Mouse (Mus musculus) hindbrain, embryonic 16.5 days (tissue): ENCODE measurements around the gene Wdfy3. TPM values are rescaled to one million over a fixed set of nuclear protein-coding genes. Genes with fewer than 3 reads are reported as not detected.

ENCODE experiments used
- ATAC-seq: fragments of 200-750 bp; cut with Nextera tagmentation; 2 replicates; pipeline ENCODE4 v1.8.0; 2017; ENCODE audit warnings: moderate TSS enrichment, moderate library complexity
- H3K27ac ChIP-seq: fragments of 300-500 bp; sonication (generic); 2 replicates; pipeline ENCODE4 v1.5.1; 2014; ENCODE audit warnings: low read depth, mild to moderate bottlenecking, control low read depth, low read length, moderate library complexity
- H3K27me3 ChIP-seq: fragments of 300-500 bp; sonication (generic); replicated peaks from 2 replicates; pipeline ENCODE4 v1.6.1; 2014; ENCODE audit warnings: low read length; ENCODE audit not compliant: control insufficient read depth, insufficient read depth
- H3K36me3 ChIP-seq: fragments of 300-500 bp; sonication (generic); 2 replicates; pipeline ENCODE4 v1.6.1; 2014; ENCODE audit warnings: mild to moderate bottlenecking, low read length, moderate library complexity, mixed read lengths; ENCODE audit not compliant: control insufficient read depth, insufficient read depth
- H3K4me1 ChIP-seq: fragments of 300-500 bp; sonication (generic); 2 replicates; pipeline ENCODE4 v1.6.1; 2014; ENCODE audit warnings: low read depth, low read length; ENCODE audit not compliant: control insufficient read depth, insufficient read depth
- H3K4me2 ChIP-seq: fragments of 300-500 bp; sonication (generic); 2 replicates; pipeline ENCODE4 v1.6.1; 2014; ENCODE audit warnings: mild to moderate bottlenecking, low read length, control low read depth, moderate library complexity
- H3K4me3 ChIP-seq: fragments of 300-500 bp; sonication (generic); 2 replicates; pipeline ENCODE4 v1.5.1; 2014; ENCODE audit warnings: mild to moderate bottlenecking, low read length, control low read depth, moderate library complexity
- H3K9ac ChIP-seq: fragments of 300-500 bp; sonication (generic); 2 replicates; pipeline ENCODE4 v1.6.1; 2014; ENCODE audit warnings: low read depth, mild to moderate bottlenecking, control low read depth, low read length, moderate library complexity
- H3K9me3 ChIP-seq: fragments of 300-500 bp; sonication (generic); 2 replicates; pipeline ENCODE4 v1.6.1; 2014; ENCODE audit warnings: mild to moderate bottlenecking, low read length, moderate library complexity; ENCODE audit not compliant: control insufficient read depth
- WGBS: fragments of 180-500 bp; shearing (Covaris S2); extraction: QIAGEN DNeasy Blood & Tissue Kit; methylation state at CpG from one replicate; pipeline ENCODE4 v1.1.7; 2014; 5-methylcytosine and 5-hydroxymethylcytosine counted together
- polyA plus RNA-seq: library from polyadenylated mRNA; unstranded; fragments of >200 nt; fragmentation: Nextera tagmentation; extraction: Ambion mirVana; gene quantifications from 2 replicates; pipeline ENCODE4 v1.2.1, GENCODE M21; 2015

The Wdfy3 gene
- polyA plus RNA-seq, 1 experiment from 2014 or later: 22.5 TPM

DNA sequence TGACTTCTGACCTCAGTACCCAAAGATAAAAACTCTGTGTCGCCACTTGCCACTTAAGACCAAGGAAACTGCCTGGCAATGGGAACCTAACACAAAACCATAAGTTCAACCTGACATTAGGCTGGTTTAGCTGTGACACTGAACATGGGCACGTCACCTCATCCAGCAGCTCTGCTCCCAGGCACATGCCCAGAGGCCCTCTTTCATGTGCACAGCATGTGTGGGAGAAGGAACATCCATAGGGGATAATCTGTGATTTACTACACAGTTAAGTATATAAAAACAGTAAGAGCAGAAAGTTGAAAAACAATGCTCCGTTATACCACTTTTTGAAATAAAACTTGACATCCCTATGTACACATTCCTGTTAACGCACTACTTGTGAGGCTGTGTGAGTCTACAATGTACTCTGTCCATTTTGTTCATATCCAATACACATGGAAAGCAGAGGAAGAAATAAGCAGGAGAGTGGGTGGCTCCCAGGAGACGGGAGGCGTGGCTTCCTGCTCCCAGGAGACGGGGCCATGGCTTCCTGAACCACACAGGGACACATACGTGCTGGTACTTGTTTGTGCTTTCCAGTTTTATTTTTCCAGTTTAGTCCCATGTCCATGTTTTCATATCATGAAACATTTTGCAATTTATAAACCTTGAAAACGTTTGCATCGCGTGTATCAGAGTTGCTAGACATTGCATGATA is 73.5 kb downstream of the Wdfy3 start:
- H3K36me3 ChIP-seq: no peaks in the 10 kb centered on the region
- no peak overlapping the region for H3K4me3 ChIP-seq
- no peaks in the 10 kb centered on the region for H3K4me1 ChIP-seq
- no peak overlapping the region for H3K9ac ChIP-seq
- H3K9me3 ChIP-seq: no peaks in the 10 kb centered on the region
- H3K27ac ChIP-seq: no peak overlapping the region
- no peaks in the 10 kb centered on the region for H3K27me3 ChIP-seq
- WGBS: 86% methylated on average over 11 of the region's 11 CpGs
- no peak overlapping the region for H3K4me2 ChIP-seq
- ATAC-seq: no peak

DNA sequence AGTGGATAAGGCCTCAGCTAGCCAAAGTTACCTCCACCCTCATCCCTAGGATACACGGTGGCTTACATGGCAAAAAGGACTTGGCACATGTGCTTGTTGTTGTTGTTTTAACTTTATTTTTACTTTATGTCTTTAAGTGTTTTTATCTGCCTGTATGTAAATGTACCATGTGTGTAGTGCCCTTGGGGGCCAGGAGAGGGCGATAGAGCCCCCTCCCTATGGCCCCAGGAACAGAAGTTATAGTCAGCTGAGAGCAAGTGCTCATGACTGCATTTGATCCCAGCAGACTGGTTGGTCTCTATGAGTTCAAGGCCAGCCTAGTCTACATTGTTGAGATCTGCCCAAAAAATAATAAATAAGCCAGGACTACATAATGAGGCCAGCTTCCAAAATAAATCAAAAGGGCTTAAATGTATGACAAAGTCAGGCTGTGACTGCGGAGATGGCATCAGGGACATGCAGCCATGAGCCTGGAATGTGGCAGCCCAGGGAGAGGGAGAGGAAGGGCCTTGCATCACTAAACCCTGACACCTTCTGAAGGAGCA is 74.2 kb downstream of the Wdfy3 start:
- Histone ChIP-seq H3K4me3 (no peak overlapping the region), H3K36me3 (no peaks in the 10 kb centered on the region), H3K4me2 (no peak overlapping the region), H3K27ac (no peak overlapping the region), H3K9me3 (no peaks in the 10 kb centered on the region), H3K9ac (no peak overlapping the region), H3K4me1 (no peaks in the 10 kb centered on the region), H3K27me3 (no peaks in the 10 kb centered on the region)
- 75% methylated on average over 3 of the region's 3 CpGs for WGBS
- no peak for ATAC-seq

GRCm38 (mm10) chr5:101993996-101994395 is 75.7 kb downstream of the Wdfy3 start:
- H3K27ac ChIP-seq: no peak overlapping the region
- WGBS: 39% methylated on average over 5 of the region's 5 CpGs
- no peak for ATAC-seq

GRCm38 (mm10) chr5:101992969-101993670 is 76.6 kb downstream of the Wdfy3 start:
- Histone ChIP-seq H3K27me3 (no peaks in the 10 kb centered on the region), H3K4me1 (no peaks in the 10 kb centered on the region; the same call in 1 of the 2 replicates), H3K36me3 (no peaks in the 10 kb centered on the region), H3K4me3 (no peak overlapping the region), H3K9ac (no peak overlapping the region), H3K9me3 (no peaks in the 10 kb centered on the region), H3K4me2 (no peak overlapping the region), H3K27ac (no peak overlapping the region)
- WGBS: 85% methylated on average over 7 of the region's 7 CpGs
- ATAC-seq: no peak

More at GRCm38 (mm10) chr5:101993996-101994395, 75.7 kb downstream of the Wdfy3 start:
- H3K4me3 ChIP-seq: no peak overlapping the region
- no peaks in the 10 kb centered on the region for H3K9me3 ChIP-seq
- H3K4me2 ChIP-seq: no peak overlapping the region
- H3K27me3 ChIP-seq: no peaks in the 10 kb centered on the region
- H3K9ac ChIP-seq: no peak overlapping the region
- H3K36me3 ChIP-seq: no peaks in the 10 kb centered on the region
- no peaks in the 10 kb centered on the region; the same call in 1 of the 2 replicates for H3K4me1 ChIP-seq

DNA sequence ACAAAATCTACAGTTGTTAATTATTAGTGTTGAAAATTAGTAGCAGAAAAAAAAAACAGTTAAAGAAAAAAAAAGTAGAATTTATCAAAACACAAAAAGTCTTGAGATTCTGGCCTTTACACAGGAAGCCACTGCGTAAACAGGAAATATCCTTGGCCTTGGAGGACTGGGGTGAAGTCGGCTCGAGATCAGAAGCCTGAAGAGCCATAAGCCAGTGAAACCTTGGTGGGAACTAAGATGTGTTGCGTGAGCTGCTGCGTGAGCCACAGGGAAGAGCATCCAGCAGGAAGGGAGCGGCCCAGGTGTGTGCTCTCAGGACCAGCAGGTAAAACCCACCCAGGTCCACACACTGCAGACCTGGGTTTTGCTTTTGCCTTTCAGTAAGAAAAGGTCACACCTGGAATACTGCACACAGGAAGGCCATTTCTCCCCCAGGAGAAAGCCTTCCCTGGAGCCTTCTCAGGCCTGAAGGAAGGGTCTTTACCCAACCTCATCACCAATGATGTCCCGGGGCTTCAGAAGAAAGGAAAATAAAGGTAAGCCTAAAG is 79.3 kb downstream of the Wdfy3 start:
- 89% methylated on average over 7 of the region's 7 CpGs for WGBS
- no peaks in the 10 kb centered on the region for H3K36me3 ChIP-seq
- no peak overlapping the region for H3K4me3 ChIP-seq
- H3K27me3 ChIP-seq: no peaks in the 10 kb centered on the region
- no peak overlapping the region for H3K27ac ChIP-seq
- no peak overlapping the region for H3K4me2 ChIP-seq
- H3K9ac ChIP-seq: no peak overlapping the region
- H3K9me3 ChIP-seq: no peaks in the 10 kb centered on the region
- H3K4me1 ChIP-seq: no peaks in the 10 kb centered on the region; the same call in 1 of the 2 replicates
- no peak for ATAC-seq

DNA sequence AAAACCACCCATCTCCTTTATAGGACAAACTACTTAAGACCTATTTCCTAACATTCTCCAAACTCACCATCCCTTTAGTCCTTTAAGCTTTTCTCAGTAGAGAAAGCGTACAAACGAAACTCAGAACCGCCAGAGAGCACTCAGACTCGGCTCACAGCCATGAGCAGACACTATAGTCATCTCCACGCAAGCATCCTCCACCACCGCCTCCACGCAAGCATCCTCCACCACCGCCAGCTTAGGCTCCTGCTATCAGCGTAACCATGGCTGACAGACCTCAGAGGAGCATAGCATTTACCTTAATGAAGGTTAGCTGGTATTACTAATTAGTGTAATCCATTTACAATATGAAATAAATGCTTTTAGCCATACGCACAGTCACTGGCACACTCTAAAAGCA is 81.2 kb downstream of the Wdfy3 start:
- H3K36me3 ChIP-seq: no peaks in the 10 kb centered on the region
- H3K4me3 ChIP-seq: no peak overlapping the region
- no peak overlapping the region for H3K27ac ChIP-seq
- no peaks in the 10 kb centered on the region; the same call in 1 of the 2 replicates for H3K4me1 ChIP-seq
- 88% methylated on average over 10 of the region's 10 CpGs for WGBS
- H3K27me3 ChIP-seq: no peaks in the 10 kb centered on the region
- H3K9me3 ChIP-seq: no peaks in the 10 kb centered on the region
- ATAC-seq: no peak
- H3K4me2 ChIP-seq: no peak overlapping the region
- H3K9ac ChIP-seq: no peak overlapping the region

- H3K9ac ChIP-seq: no peak overlapping the region
- H3K27me3 ChIP-seq: no peaks in the 10 kb centered on the region
- H3K9me3 ChIP-seq: no peaks in the 10 kb centered on the region
- no peak overlapping the region for H3K27ac ChIP-seq
- peaks cover 4% of the 10 kb centered on the region for H3K4me1 ChIP-seq
- ATAC-seq: no peak
- H3K36me3 ChIP-seq: no peaks in the 10 kb centered on the region
- H3K4me3 ChIP-seq: no peak overlapping the region
- no peak overlapping the region for H3K4me2 ChIP-seq
- WGBS: 66% methylated on average over 3 of the region's 3 CpGs
These were observed 83.0 kb downstream of the Wdfy3 start for GRCm38 (mm10) chr5:101986694-101987093.

DNA sequence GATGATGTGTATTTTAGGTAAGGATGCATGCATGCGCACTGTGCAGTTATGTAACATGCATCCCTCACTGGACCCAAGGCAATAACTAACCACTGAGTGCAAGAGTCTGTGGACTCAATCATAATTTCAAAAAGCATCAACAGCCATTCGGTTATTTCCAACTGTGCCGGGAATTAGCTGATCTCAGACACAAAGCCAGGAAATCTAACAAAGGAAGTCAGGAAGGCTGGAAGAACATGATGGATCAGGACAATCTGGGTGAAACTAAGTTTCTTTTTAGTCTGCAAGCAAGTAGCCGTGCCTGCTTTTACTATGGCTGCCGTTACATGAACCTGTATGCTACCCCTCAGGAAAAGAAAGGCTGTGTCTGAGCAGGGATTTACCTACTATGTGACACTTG is 87.5 kb downstream of the Wdfy3 start:
- no peaks in the 10 kb centered on the region for H3K9me3 ChIP-seq
- H3K4me2 ChIP-seq: no peak overlapping the region
- no peak overlapping the region for H3K9ac ChIP-seq
- H3K4me1 ChIP-seq: peaks cover 4% of the 10 kb centered on the region; the same call in 1 of the 2 replicates
- no peak overlapping the region for H3K27ac ChIP-seq
- H3K36me3 ChIP-seq: 0 out of 2 replicates have a peak, but pooled peaks cover 3% of the 10 kb centered on the region
- H3K4me3 ChIP-seq: no peak overlapping the region
- WGBS: 60% methylated on average over 5 of the region's 5 CpGs
- no peak for ATAC-seq
- no peaks in the 10 kb centered on the region for H3K27me3 ChIP-seq

- H3K9me3 ChIP-seq: no peaks in the 10 kb centered on the region
- ATAC-seq: no peak
- peaks cover 4% of the 10 kb centered on the region; the same call in 1 of the 2 replicates for H3K4me1 ChIP-seq
- 92% methylated on average over 6 of the region's 6 CpGs for WGBS
- H3K4me3 ChIP-seq: no peak overlapping the region
- H3K4me2 ChIP-seq: no peak overlapping the region
- H3K27me3 ChIP-seq: no peaks in the 10 kb centered on the region
- H3K27ac ChIP-seq: no peak overlapping the region
- no peak overlapping the region for H3K9ac ChIP-seq
- H3K36me3 ChIP-seq: 0 out of 2 replicates have a peak, but pooled peaks cover 3% of the 10 kb centered on the region
These were observed 90.1 kb downstream of the Wdfy3 start for GRCm38 (mm10) chr5:101979594-101979993.
